Mouse (Mus musculus) ES-CJ7 (cell line): ENCODE results near the gene 1110017D15Rik.
A peak's percentile ranks its signal among the peaks of the same experiment; 100 is the strongest.

Experiments
- DNase-seq: peaks from one replicate; pipeline ENCODE4 v3.0.0; 2011; ENCODE audit warnings: low read depth, low spot score

1110017D15Rik gene

DNA sequence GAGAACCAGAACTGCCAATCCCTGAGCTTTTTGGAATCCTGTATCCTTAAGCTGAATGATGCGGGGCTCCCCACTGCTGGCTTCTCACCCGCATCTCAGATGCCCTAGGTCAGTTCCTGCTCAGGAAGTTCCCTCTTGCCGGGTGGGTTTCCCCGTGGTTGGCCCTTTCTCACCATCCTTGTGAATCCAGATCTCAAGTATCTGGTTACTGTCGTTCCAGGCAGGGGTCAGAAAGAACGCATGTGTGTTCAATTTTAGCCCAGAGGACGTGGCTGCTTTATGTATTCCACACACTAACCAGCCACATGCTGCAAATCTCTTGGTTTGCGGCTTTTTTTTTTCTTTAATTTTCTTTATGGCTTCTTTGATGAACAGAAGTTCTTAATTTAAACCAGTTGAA lies 3.4 kb downstream of the 1110017D15Rik start:
- DNase-seq = no peak

DNA sequence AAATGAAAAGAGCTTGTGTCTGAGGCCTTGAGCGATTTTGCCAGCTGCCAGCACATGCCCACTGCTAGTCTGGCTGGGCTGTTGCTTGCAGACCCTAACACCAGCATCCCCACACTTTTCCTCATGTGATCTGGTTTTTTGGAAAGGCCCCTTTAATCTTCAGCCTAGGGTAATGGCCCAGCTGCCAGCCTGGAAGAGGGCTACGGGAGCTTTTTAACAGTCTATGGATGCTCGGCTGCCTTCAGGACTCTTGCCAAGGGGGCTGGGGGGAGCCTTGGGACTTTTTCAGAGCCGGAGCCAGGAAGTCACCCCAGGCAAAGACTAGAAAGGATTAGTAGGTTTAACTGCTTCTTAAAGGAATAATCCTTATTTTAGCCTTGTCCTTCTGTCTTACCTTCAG lies 3.8 kb downstream of the 1110017D15Rik start:
- DNase-seq = no peak

DNA sequence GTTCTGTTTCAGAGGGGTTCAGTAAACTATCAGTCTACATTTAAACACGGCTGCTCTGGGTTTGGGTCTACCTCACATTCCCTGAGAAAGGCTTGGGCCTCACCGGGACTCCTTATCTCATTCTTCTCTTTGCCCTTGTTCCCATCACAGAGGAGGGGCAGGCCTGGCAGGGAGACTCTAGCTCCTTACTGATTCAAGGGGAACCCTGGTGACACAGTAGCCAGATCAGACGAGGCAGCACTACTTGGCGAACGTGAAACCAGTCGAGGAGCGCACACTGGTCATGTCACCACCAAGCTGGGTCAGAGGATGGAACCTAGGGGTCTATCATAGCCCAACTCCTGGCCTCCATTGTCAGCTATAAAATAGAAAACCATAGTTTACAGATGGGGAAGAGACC lies 9.1 kb downstream of the 1110017D15Rik start:
- DNase-seq = no peak

DNA sequence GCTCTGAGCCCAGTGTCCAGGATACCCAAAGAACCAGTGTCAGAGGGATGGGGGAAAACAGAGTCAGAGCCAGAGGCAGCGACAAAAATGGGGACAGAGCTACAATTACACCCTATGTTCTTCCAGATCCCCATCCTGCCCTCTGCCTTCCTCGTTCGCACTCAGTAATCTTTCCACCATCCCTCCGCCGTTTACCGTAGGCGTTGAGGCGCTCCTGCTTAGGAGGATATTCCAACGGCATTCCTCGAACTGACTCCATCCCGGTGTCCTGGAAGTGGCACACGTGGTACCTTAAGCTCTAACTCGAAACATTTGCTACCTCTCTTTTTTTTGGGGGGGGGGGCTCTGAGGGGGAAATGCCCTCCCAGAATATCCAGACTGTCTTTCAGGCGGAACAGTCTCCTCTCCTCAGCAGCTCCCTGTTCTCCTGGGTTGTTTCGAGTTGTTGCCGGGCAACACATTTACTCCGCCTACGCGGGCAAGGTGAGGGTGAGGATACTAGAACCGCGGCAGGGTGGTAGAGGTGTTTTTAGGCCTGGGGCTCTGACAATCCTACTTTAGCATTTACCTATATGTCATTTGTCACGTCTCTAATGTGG lies 9.7 kb downstream of the 1110017D15Rik start:
- DNase-seq = peak; percentile 44

DNA sequence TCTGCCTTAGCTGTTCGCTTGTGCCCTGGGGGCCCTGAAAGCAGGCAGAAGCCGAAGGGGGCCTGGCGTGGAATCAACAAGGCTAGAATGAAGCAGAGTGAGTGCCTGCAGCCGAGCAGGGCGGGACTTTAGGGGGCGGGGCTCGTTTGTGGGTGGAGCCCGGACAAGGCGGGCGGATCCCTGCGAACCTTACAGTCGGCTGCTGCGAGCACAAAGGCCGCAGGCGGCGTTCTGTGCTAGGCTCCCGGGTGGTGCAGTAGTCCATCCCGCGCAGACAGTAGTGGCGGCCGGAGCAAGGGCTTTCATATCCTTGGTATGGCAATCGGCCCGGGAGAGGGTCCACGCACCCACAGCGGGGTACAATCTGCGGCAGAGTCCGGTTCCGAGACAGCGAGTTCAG lies 10.2 kb downstream of the 1110017D15Rik start:
- DNase-seq = peak; percentile 80

DNA sequence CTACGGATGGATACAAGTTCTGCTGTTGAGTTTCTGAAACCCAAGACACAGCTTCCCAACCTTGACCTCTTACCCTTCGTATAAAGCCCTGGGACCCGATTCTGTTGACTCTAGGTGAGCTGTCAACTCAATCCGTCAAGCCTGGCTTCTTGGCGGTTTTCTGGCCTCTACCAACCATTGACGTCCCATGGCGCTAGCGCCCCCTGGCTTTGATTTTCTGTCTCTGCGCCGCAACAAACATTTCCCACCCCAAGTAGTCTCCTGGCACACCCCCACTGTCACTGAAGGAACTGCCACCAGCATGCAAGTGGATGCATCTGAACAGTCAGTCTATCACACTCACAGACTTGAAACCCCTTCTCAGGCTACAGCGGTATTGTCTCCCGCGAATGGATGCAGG lies 11.0 kb downstream of the 1110017D15Rik start:
- DNase-seq = peak; percentile 85

DNA sequence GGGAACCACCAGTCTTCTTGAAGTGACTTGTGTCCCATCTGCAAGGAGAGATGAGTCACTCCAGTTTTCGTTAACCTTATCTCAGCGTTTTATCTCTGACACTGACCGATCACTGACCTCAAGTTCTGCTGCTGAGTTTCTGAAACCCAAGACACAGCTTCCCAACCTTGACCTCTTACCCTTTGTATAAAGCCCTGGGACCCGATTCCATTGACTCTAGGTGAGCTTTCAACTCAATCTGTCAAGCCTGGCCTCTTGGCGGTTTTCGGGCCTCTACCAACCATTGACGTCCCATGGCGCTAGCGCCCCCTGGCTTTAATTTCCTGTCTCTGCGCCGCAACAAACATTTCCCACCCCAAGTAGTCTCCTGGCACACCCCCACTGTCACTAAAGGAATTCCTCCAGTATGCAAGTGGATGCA lies 12.0 kb downstream of the 1110017D15Rik start:
- DNase-seq = peak; percentile 77

GRCm38 (mm10) chr4:41504325-41504724 lies 12.8 kb downstream of the 1110017D15Rik start:
- DNase-seq = peak; percentile 48

GRCm38 (mm10) chr4:41502986-41503412 lies 14.1 kb downstream of the 1110017D15Rik start, which contains the start of gene AI464131:
Gene AI464131 (minus strand): TSS chr4:41503076.
- DNase-seq = peak; percentile 98

GRCm38 (mm10) chr4:41502171-41502940 lies 14.8 kb downstream of the 1110017D15Rik start:
- peak; percentile 87 for DNase-seq

GRCm38 (mm10) chr4:41500787-41501186 lies 16.3 kb downstream of the 1110017D15Rik start:
- DNase-seq = no peak

DNA sequence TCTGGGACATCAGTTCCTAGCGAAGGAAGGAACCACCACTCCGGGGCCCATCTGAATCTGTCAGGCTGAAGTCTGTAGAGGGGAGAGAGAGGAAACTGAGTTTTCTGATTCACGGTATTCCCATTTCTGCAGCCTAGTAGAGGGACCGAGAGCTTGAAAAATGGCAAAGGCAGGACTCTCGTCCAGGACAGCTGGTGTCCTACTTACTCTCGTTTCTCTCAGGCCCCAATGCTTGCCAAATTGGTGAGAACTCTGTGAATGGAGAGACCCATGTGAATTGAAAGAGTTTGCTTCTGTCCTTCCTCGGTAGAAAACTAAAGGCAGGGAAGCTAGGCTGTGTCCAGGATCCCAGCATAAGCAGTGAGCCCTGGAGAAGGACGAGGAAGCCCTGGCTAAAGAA lies 17.5 kb downstream of the 1110017D15Rik start:
- no peak for DNase-seq

- DNase-seq = peak; percentile 59
These were observed 18.2 kb downstream of the 1110017D15Rik start for GRCm38 (mm10) chr4:41498921-41499391.

DNA sequence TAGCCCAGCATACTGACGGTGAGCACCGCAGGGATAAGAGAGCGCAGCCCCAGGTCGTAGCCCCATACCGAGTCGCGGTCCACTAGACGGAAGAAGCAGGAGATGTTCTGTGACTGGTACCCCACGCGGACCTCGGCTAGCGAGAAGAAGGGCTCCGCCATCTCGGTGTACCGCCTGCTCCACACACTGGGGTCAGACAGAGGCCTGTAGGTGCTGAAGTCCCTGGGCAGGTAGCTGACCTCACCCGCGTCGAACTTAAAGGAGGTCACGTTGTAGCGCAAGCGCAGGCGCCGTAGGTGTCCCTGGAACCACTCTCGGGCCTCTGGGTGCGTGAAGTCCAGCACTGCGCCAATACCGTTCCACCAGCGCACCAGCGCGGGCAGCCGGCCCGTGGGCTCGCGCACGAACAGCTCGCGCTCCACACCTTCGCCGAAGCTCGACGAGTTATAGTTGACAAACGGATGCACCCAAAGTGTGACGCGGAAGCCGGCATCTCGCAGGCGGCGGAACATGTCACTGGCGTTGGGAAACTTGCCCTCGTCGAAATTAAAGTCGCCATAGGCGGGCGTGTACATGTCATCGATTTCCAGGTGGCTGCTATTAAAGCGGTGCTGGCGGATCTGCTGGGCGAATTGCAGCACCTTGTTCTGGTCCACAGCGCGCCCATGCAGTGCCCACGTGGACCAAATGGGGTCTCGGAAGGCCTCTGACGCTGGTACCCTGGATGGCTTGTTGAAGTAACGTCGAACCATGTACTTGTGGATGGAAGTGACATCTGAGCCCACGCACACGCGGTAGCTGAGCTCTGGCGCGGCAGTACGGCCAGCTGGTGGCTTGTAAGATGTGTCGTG lies 18.9 kb downstream of the 1110017D15Rik start:
- DNase-seq = peak; percentile 27

DNA sequence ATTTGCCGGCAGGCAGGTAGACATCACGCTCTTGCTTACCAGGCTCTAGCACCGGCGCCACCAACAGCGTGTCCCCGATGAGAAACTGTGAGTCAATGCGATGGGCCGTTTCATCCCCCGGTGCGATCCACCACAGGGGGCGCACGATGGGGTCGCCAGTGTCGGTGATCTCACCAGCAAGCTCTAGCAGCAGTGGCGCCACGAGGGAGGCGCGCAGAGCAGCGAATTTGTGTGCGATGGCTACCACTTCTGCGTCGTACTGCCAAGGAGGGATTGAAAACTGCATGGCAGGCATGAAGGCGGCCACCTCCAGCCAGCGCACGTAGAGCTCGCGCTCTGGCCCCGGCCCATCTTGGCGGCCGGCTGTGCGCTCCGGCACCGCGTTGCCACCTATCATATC lies 19.6 kb downstream of the 1110017D15Rik start:
- peak; percentile 79 for DNase-seq

GRCm38 (mm10) chr4:41497046-41497445 lies 20.1 kb downstream of the 1110017D15Rik start:
- DNase-seq = no peak

DNA sequence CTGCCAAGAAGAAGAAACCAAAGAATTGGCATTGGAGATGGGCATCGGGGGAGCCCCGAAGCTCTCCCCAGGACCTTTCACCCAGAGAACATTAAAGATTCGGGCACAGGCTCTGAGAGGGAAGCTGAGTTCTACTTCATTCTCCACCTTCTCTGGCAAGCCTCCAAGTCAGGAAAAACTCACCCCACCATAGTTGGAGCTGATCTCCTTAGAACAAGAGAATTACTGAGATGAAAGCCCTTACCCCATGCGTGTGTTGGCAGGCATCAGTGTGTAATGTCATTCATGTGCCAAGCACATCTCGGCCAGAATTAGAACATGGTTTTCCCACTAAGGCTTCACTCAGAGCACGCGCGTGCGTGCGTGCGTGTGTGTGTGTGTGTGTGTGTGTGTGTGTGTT lies 21.3 kb downstream of the 1110017D15Rik start:
- no peak for DNase-seq

- no peak for DNase-seq
These were observed 22.1 kb downstream of the 1110017D15Rik start for GRCm38 (mm10) chr4:41495076-41495475.

GRCm38 (mm10) chr4:41494378-41494777 lies 22.8 kb downstream of the 1110017D15Rik start:
- no peak for DNase-seq

DNA sequence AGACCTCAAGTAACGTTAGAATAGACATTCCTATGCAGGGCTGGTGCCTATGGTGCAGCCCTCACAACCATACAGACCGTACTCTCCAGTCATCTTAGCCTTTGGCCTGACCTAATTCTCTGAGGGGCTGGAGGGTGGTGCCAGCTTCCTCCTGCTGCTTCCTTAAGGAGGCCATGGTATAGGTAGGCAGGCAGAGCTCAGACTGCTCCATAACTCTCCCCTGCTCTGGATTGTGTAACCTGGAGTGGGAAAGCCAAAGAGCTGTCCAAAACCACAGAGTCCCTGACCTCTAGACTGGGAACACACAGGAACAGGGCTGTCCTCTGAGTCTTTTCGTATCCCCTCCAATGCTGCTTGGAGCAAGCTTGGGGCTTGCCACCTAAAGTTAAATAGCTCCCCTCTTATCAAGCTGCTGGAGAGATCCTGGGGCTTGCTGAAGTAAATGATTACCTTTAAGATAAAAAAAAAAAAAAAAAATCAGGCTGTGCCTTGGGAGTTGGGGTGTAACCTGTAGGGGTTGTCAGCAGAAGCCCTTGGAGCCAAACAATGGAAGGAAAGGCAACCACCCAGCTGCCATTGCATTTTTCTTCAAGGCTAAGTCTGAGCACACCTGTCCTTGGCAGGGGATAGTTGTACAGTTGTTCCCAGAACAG lies 23.5 kb downstream of the 1110017D15Rik start:
- DNase-seq = no peak

DNA sequence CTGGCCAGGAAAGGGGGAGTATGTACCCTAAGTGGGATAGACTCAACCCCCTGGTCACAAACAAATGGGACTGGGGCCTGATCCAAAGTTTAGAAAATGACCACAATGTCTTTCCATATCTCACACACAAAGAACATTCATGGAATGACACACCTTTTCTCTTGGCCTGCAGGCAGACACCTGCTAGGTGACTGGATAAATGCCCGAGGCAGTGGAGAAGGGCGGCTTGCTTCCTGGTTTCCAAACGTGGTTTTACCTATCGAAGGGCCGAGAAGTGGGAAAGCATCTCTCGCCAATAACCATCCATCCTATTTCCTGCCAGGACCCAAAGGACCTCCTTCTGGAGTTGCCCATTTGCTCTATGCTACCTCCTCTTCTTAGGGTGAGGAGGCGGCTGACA lies 24.2 kb downstream of the 1110017D15Rik start:
- no peak for DNase-seq
